Mouse (Mus musculus) liver, adult 2 months (tissue): Measurements from ENCODE around the gene Med21.

Experiments
- CTCF ChIP-seq: fragments of 200-500 bp; IDR thresholded peaks from 2 replicates; pipeline ENCODE4 v1.5.1; 2011; ENCODE audit warnings: low read depth, low read length, control low read depth
- POLR2A ChIP-seq: fragments of 200-500 bp; IDR thresholded peaks from 2 replicates; pipeline ENCODE4 v1.6.1; 2011; ENCODE audit warnings: low read length, control low read depth; ENCODE audit not compliant: insufficient read depth; ENCODE audit errors: extremely low read depth

DNA sequence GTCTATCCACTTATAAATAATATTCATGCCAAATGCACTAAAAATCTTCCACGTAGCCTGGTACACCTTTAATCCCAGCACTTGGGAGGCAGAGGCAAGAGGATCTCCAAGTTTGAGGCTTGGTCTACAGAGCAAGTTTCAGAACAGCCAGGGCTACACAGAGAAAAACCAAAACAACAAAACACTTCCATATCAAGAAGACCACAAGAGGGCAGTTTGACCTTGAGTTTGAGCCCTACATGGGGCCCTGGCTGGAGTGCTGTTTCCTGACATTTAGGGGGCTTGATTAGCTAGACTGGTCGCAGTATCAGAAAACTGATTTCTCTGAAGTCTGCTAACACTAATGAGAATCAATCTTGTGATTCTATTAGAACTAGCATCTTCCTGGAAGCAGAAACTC lies 18.2 kb downstream of the Med21 start:
- TF ChIP-seq CTCF (0 out of 2 replicates have a peak, but pooled peaks have one; percentile 7), POLR2A (no peak)
